Mouse (Mus musculus) heart, embryonic 16.5 days (tissue): ENCODE measurements at regions not wholly inside any gene's neighbourhood (a gene's known extent, or its start where the extent isn't known, plus 50 kb on each side); places are given as distances from the start of the nearest gene placed in this dataset.

Source experiments
- ATAC-seq: fragments of 200-750 bp; cut with Nextera tagmentation; replicated peaks from 2 replicates; pipeline ENCODE4 v1.8.0; 2017; ENCODE audit warnings: moderate number of reproducible peaks; ENCODE audit not compliant: insufficient read depth, low FRiP score; ENCODE audit errors: extremely low read depth
- H3K27ac ChIP-seq: fragments of 300-500 bp; sonication (generic); 2 replicates; pipeline ENCODE4 v1.5.1; 2014; ENCODE audit warnings: mild to moderate bottlenecking, low read length, control low read depth, moderate library complexity
- H3K27me3 ChIP-seq: fragments of 300-500 bp; sonication (generic); 2 replicates; pipeline ENCODE4 v1.6.1; 2014; ENCODE audit warnings: low read length, mixed read lengths; ENCODE audit not compliant: control insufficient read depth, insufficient read depth
- H3K36me3 ChIP-seq: fragments of 300-500 bp; sonication (generic); 2 replicates; pipeline ENCODE4 v1.6.1; 2014; ENCODE audit not compliant: control insufficient read depth, insufficient read depth
- H3K4me1 ChIP-seq: fragments of 300-500 bp; sonication (generic); 2 replicates; pipeline ENCODE4 v1.6.1; 2014; ENCODE audit warnings: low read length, mixed read lengths; ENCODE audit not compliant: control insufficient read depth, insufficient read depth
- H3K4me2 ChIP-seq: fragments of 300-500 bp; sonication (generic); 2 replicates; pipeline ENCODE4 v1.6.1; 2014; ENCODE audit warnings: low read depth, mild to moderate bottlenecking, control low read depth, low read length
- H3K4me3 ChIP-seq: fragments of 300-500 bp; sonication (generic); 2 replicates; pipeline ENCODE4 v1.5.1; 2014; ENCODE audit warnings: mild to moderate bottlenecking, control low read depth, low read length
- H3K9ac ChIP-seq: fragments of 300-500 bp; sonication (generic); 2 replicates; pipeline ENCODE4 v1.6.1; 2014; ENCODE audit warnings: low read length, control low read depth
- H3K9me3 ChIP-seq: fragments of 300-500 bp; sonication (generic); replicated peaks from 2 replicates; pipeline ENCODE4 v1.6.1; 2016; ENCODE audit warnings: low read length; ENCODE audit not compliant: control insufficient read depth
- WGBS: fragments of 180-500 bp; shearing (Covaris S2); extraction: QIAGEN DNeasy Blood & Tissue Kit; methylation state at CpG from one replicate; pipeline ENCODE4 v1.1.7; 2014; 5-methylcytosine and 5-hydroxymethylcytosine counted together

GRCm38 (mm10) chr4:99544014-99544413, 112.1 kb upstream of the Foxd3 start:
- peaks cover 3% of the 10 kb centered on the region; the same call in 1 of the 2 replicates for H3K27me3 ChIP-seq
- no peak overlapping the region for H3K4me2 ChIP-seq
- no peaks in the 10 kb centered on the region for H3K4me1 ChIP-seq
- ATAC-seq: no peak
- no peak overlapping the region for H3K27ac ChIP-seq
- WGBS: 46% methylated on average over 6 of the region's 6 CpGs
- no peak overlapping the region for H3K9ac ChIP-seq
- no peaks in the 10 kb centered on the region for H3K36me3 ChIP-seq
- H3K4me3 ChIP-seq: no peak overlapping the region
- H3K9me3 ChIP-seq: no peaks in the 10 kb centered on the region; the same call in 1 of the 2 replicates

GRCm38 (mm10) chr4:99545742-99546141, 110.4 kb upstream of the Foxd3 start:
- Histone ChIP-seq H3K9ac (no peak overlapping the region), H3K27me3 (peaks cover 3% of the 10 kb centered on the region; the same call in 1 of the 2 replicates), H3K27ac (no peak overlapping the region), H3K4me2 (no peak overlapping the region), H3K36me3 (no peaks in the 10 kb centered on the region), H3K4me1 (no peaks in the 10 kb centered on the region), H3K9me3 (no peaks in the 10 kb centered on the region; the same call in 1 of the 2 replicates), H3K4me3 (no peak overlapping the region)
- WGBS: 15% methylated on average over 3 of the region's 3 CpGs
- no peak for ATAC-seq

- H3K9ac ChIP-seq: no peak overlapping the region
- 33% methylated on average over 5 of the region's 5 CpGs for WGBS
- ATAC-seq: no peak
- no peaks in the 10 kb centered on the region for H3K9me3 ChIP-seq
- no peaks in the 10 kb centered on the region for H3K4me1 ChIP-seq
- no peak overlapping the region for H3K27ac ChIP-seq
- no peak overlapping the region for H3K4me2 ChIP-seq
- H3K36me3 ChIP-seq: no peaks in the 10 kb centered on the region
- H3K27me3 ChIP-seq: peaks cover 12% of the 10 kb centered on the region; the same call in 1 of the 2 replicates
- no peak overlapping the region for H3K4me3 ChIP-seq
These were observed 98.1 kb upstream of the Foxd3 start for GRCm38 (mm10) chr4:99557963-99558362.

DNA sequence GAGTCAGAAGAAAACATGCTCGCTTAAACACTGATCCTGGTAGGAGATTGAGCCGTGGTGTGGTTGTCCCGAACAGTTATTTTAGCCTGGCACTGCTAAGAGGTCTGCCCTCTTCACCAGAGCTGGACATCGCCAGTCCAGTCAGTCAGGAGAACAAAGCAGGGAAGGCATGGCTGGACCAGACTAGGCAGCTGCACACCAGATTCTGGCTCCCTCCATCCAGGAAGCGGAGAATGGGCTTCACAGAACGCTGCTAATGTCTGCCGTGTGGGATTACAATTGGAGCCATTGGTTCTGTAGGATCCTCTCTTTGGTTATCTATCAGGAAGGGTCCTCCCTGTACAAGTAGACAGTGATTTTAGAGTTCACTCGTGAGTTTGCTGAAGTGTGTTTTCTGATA, 95.5 kb upstream of the Foxd3 start:
- no peak overlapping the region for H3K9ac ChIP-seq
- no peaks in the 10 kb centered on the region for H3K4me1 ChIP-seq
- 29% methylated on average over 8 of the region's 8 CpGs for WGBS
- peak overlapping the region; percentile 15; the same call in 1 of the 2 replicates for H3K4me2 ChIP-seq
- H3K27me3 ChIP-seq: peaks cover 12% of the 10 kb centered on the region; the same call in 1 of the 2 replicates
- H3K27ac ChIP-seq: no peak overlapping the region
- no peak for ATAC-seq
- no peaks in the 10 kb centered on the region for H3K9me3 ChIP-seq
- H3K4me3 ChIP-seq: no peak overlapping the region
- no peaks in the 10 kb centered on the region for H3K36me3 ChIP-seq

DNA sequence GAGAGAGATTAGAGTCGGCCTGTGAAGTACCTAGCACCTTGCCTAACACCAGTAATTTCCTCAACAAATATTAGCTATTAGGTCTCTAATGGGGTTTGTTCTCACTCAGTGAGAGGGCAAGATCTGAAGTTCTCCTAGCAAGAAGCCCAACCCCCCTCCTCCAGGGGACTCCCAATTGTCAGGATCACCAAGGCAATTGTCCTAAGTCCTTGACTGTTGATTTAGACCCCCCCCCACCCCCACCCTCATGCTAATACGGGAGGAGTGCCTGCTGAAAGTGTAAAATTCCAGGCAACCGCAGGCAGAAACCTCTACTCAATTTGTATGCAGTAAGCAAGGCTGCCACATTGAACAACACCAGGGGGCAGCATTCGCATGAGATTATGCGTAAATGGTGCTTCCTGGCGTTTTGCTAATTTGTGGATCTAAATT, 94.6 kb upstream of the Foxd3 start:
- Histone ChIP-seq H3K27ac (no peak overlapping the region), H3K4me2 (no peak overlapping the region), H3K9ac (no peak overlapping the region), H3K27me3 (peaks cover 12% of the 10 kb centered on the region; the same call in 1 of the 2 replicates), H3K9me3 (no peaks in the 10 kb centered on the region), H3K4me1 (no peaks in the 10 kb centered on the region), H3K4me3 (no peak overlapping the region), H3K36me3 (no peaks in the 10 kb centered on the region)
- WGBS: 10% methylated on average over 6 of the region's 6 CpGs
- ATAC-seq: no peak

DNA sequence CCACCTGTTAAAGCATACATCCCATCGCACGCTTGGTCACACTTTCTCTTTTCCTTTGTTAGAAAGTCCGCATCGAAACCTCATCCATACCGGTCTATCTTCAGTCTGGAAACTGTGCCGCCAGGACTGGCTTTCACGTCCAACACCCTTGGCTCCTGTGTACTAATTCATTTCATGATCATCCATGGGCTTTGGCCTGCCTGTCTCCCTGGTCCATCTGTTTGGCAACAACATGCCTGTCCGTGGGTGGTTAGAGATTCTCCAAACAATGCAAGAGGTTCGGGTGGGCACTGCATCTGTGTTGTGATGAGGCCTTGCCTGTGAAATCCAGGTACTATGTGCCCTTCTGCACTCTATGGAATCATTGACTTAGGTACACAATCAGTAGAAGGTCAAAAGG, 90.7 kb upstream of the Foxd3 start:
- no peaks in the 10 kb centered on the region for H3K36me3 ChIP-seq
- WGBS: 85% methylated on average over 9 of the region's 9 CpGs
- H3K4me3 ChIP-seq: no peak overlapping the region
- H3K27ac ChIP-seq: no peak overlapping the region
- peaks cover 9% of the 10 kb centered on the region; the same call in 1 of the 2 replicates for H3K27me3 ChIP-seq
- H3K4me1 ChIP-seq: no peaks in the 10 kb centered on the region
- no peak for ATAC-seq
- 0 out of 2 replicates have a peak, but pooled peaks cover 4% of the 10 kb centered on the region for H3K9me3 ChIP-seq
- no peak overlapping the region for H3K9ac ChIP-seq
- no peak overlapping the region for H3K4me2 ChIP-seq

- WGBS: 6% methylated on average over 33 of the region's 33 CpGs
- H3K9ac ChIP-seq: peak overlapping the region; percentile 23; the same call in 1 of the 2 replicates
- no peak for ATAC-seq
These were observed 83.1 kb upstream of the Foxd3 start for GRCm38 (mm10) chr4:99572841-99573642.

DNA sequence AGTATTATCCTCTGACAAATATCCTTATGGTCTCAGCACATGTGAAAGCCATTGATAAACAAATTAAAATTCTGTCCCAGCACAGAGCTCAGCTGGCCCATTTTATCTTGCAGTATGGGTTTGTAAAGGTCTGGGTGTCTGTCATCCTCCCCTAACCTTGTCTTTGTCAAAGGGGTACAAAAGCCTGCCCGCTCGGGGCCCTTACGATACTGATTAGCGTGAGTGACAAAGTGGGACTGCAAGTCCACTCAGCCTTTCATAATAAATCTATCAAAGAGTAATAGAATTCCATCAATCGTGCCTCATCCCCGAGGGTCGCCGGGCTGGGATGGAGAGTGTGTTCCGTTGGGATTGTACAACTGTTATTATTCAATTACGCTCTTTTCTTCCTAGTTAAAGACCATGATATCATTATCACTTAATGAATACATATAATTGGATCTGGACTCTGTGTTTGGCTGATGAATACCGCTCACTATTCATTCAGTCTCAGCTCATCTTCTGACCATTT, 82.0 kb upstream of the Foxd3 start:
- Histone ChIP-seq H3K27me3 (peaks cover 9% of the 10 kb centered on the region), H3K9ac (no peak overlapping the region), H3K4me3 (no peak overlapping the region), H3K4me1 (no peaks in the 10 kb centered on the region), H3K4me2 (no peak overlapping the region), H3K9me3 (no peaks in the 10 kb centered on the region), H3K36me3 (no peaks in the 10 kb centered on the region), H3K27ac (no peak overlapping the region)
- 54% methylated on average over 11 of the region's 11 CpGs for WGBS
- no peak for ATAC-seq

More at GRCm38 (mm10) chr4:99572841-99573642, 83.1 kb upstream of the Foxd3 start:
- peaks cover 9% of the 10 kb centered on the region for H3K27me3 ChIP-seq
- H3K36me3 ChIP-seq: no peaks in the 10 kb centered on the region
- 0 out of 2 replicates have a peak, but pooled peaks cover 4% of the 10 kb centered on the region for H3K9me3 ChIP-seq
- H3K27ac ChIP-seq: no peak overlapping the region
- H3K4me1 ChIP-seq: no peaks in the 10 kb centered on the region
- peak overlapping the region; percentile 40 for H3K4me3 ChIP-seq
- peak overlapping the region; percentile 67 for H3K4me2 ChIP-seq

GRCm38 (mm10) chr4:99574984-99575383, 81.1 kb upstream of the Foxd3 start:
- Histone ChIP-seq H3K9ac (no peak overlapping the region), H3K4me3 (no peak overlapping the region), H3K27ac (no peak overlapping the region), H3K9me3 (no peaks in the 10 kb centered on the region), H3K4me1 (no peaks in the 10 kb centered on the region), H3K36me3 (no peaks in the 10 kb centered on the region), H3K4me2 (no peak overlapping the region), H3K27me3 (peaks cover 9% of the 10 kb centered on the region)
- ATAC-seq: no peak
- 45% methylated on average over 4 of the region's 4 CpGs for WGBS
